Mouse (Mus musculus) right cerebral cortex, adult 2 months (tissue): ENCODE data around the gene Olfr612.
"Not testable (repeated sequence)": the region's sequence is repeated elsewhere in the genome, so short reads cannot be mapped to it uniquely, and the experiment has no call there.

Source experiments
- DNase-seq, 2 experiments: peaks; one replicate each; pipeline ENCODE4 v3.0.0; 2021 to 2022; ENCODE audit warnings: low spot score in 2 of 2

Olfr612 gene

GRCm38 (mm10) chr7:103542617-103543016, at the start of gene Olfr612:
Gene Olfr612 (minus strand): TSS chr7:103542717.
- DNase-seq, result not testable (repeated sequence)

- no peak for DNase-seq
Observed at GRCm38 (mm10) chr7:103589803-103590202, 47.3 kb upstream of the Olfr612 start, which contains the start of gene Olfr618. Gene Olfr618 (plus strand): TSS chr7:103590103.

- DNase-seq, result no peak
Observed at GRCm38 (mm10) chr7:103572761-103573160, 30.2 kb upstream of the Olfr612 start, which contains the start of gene Olfr617. Gene Olfr617 (plus strand): TSS chr7:103573061.

GRCm38 (mm10) chr7:103569043-103569442, 26.5 kb upstream of the Olfr612 start, which contains the start of gene Olfr616:
Gene Olfr616 (minus strand): TSS chr7:103569143.
- DNase-seq, result no peak

GRCm38 (mm10) chr7:103555779-103556178, 13.3 kb upstream of the Olfr612 start, which contains the start of gene Olfr615:
Gene Olfr615 (plus strand): TSS chr7:103556079.
- no peak for DNase-seq

GRCm38 (mm10) chr7:103547774-103548173, 5.3 kb upstream of the Olfr612 start, which contains the start of gene Olfr613:
Gene Olfr613 (plus strand): TSS chr7:103548074.
- DNase-seq, result no peak

- not testable (repeated sequence) for DNase-seq
Observed at GRCm38 (mm10) chr7:103520746-103521145, 21.8 kb downstream of the Olfr612 start, which contains the start of gene Olfr611. Gene Olfr611 (minus strand): TSS chr7:103520846.

GRCm38 (mm10) chr7:103512022-103512421, 30.5 kb downstream of the Olfr612 start, which contains the start of gene Olfr610:
Gene Olfr610 (minus strand): TSS chr7:103512122.
- no peak for DNase-seq

GRCm38 (mm10) chr7:103497962-103498361, 44.6 kb downstream of the Olfr612 start, which contains the start of gene Olfr609:
Gene Olfr609 (minus strand): TSS chr7:103498062.
- DNase-seq, result no peak
